Mouse (Mus musculus) liver, adult 2 months (tissue): Measurements from ENCODE around the gene Krt83.

Experiments
- CTCF ChIP-seq: fragments of 200-500 bp; IDR thresholded peaks from 2 replicates; pipeline ENCODE4 v1.5.1; 2011; ENCODE audit warnings: low read depth, low read length, control low read depth
- POLR2A ChIP-seq: fragments of 200-500 bp; IDR thresholded peaks from 2 replicates; pipeline ENCODE4 v1.6.1; 2011; ENCODE audit warnings: low read length, control low read depth; ENCODE audit not compliant: insufficient read depth; ENCODE audit errors: extremely low read depth

DNA sequence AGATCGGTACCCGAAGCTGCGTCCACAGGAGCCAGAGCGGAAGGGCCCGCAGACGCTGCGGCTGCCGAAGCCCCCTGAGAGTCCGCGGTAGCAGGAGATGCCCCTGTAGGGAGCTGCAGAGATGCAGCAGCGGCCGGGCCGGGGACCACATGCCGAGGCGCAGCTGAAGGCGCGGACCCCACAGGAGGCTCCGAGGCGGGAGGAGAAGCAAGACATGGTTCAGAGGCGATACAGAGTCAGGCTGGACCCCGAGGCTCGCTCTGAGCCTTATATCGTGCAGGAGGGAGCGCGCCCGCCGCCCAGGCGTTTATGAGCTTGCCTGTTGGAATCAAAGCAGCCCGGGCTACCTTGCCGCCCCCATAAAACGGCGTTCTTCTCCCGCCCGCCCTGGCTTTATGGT is 52.8 kb downstream of the Krt83 start, which contains the start of gene Krt87:
- no peak for TF ChIP-seq CTCF
- no peak for TF ChIP-seq POLR2A
